Mouse (Mus musculus) erythroblast, embryonic 14.5 days (primary cell): Measurements from ENCODE around the gene Nmt1.

Source experiments
- GATA1 ChIP-seq: IDR thresholded peaks from 2 replicates; pipeline ENCODE4 v1.6.1; 2012; ENCODE audit warnings: low read length, inconsistent platforms, mixed read lengths
- TAL1 ChIP-seq: IDR thresholded peaks from 3 replicates; pipeline ENCODE4 v1.6.1; 2012; ENCODE audit warnings: low read length, inconsistent platforms, mixed read lengths

DNA sequence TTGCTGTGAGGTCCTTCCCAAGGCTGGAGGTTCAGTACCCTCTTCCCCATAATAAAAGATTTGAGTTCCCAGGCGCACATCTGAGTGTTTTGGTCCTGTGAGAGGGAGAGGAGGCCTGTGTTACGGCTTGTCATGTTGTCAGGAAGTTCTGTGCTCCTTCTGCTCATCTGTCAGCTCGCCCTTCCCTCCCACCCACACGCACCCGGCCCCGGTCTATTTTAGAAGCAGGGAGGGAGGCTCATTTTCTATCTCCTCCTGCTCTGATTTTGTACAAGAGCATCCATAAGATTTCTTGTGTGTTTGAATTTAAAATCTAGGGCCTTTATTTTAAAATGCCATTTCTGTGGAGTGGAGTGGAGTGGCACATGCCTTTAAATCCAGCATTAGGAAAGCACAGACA, 10.0 kb downstream of the Nmt1 start:
- no peak for TF ChIP-seq GATA1
- no peak for TF ChIP-seq TAL1
